Mouse (Mus musculus) stomach, embryonic 14.5 days (tissue): ENCODE data around the gene Oprd1. TPM values are rescaled to one million over a fixed set of nuclear protein-coding genes. Genes with fewer than 3 reads are reported as not detected.

Source experiments
- ATAC-seq: fragments of 200-750 bp; cut with Nextera tagmentation; 2 replicates; pipeline ENCODE4 v1.8.0; 2017; ENCODE audit warnings: low read depth, moderate TSS enrichment; ENCODE audit not compliant: insufficient number of reproducible peaks, insufficient read depth, low FRiP score
- H3K27ac ChIP-seq: fragments of 300-500 bp; sonication (generic); 2 replicates; pipeline ENCODE4 v1.5.1; 2014; ENCODE audit warnings: mild to moderate bottlenecking, low read length, moderate library complexity, mixed read lengths
- H3K27me3 ChIP-seq: fragments of 300-500 bp; sonication (generic); 2 replicates; pipeline ENCODE4 v1.6.1; 2014; ENCODE audit warnings: low read length, control low read depth, mixed read lengths; ENCODE audit not compliant: control insufficient read depth, insufficient read depth
- H3K36me3 ChIP-seq: fragments of 300-500 bp; sonication (generic); 2 replicates; pipeline ENCODE4 v1.6.1; 2014; ENCODE audit warnings: mild to moderate bottlenecking, control low read depth, low read length, moderate library complexity, mixed read lengths; ENCODE audit not compliant: control insufficient read depth, insufficient read depth
- H3K4me1 ChIP-seq: fragments of 300-500 bp; sonication (generic); 2 replicates; pipeline ENCODE4 v1.6.1; 2014; ENCODE audit warnings: low read length, control low read depth, mixed read lengths; ENCODE audit not compliant: control insufficient read depth, insufficient read depth
- H3K4me2 ChIP-seq: fragments of 300-500 bp; sonication (generic); replicated peaks from 2 replicates; pipeline ENCODE4 v1.6.1; 2014; ENCODE audit warnings: low read depth, low read length, control low read depth
- H3K4me3 ChIP-seq: fragments of 300-500 bp; sonication (generic); 2 replicates; pipeline ENCODE4 v1.5.1; 2014; ENCODE audit warnings: low read depth, low read length, control low read depth
- H3K9ac ChIP-seq: fragments of 300-500 bp; sonication (generic); replicated peaks from 2 replicates; pipeline ENCODE4 v1.6.1; 2014; ENCODE audit warnings: low read depth, mild to moderate bottlenecking, control low read depth, low read length, moderate library complexity, mixed read lengths
- H3K9me3 ChIP-seq: fragments of 300-500 bp; sonication (generic); 2 replicates; pipeline ENCODE4 v1.6.1; 2016; ENCODE audit warnings: low read depth, low read length, control low read depth; ENCODE audit not compliant: control insufficient read depth
- WGBS: fragments of 180-500 bp; shearing (Covaris S2); extraction: QIAGEN DNeasy Blood & Tissue Kit; methylation state at CpG from one replicate; pipeline ENCODE4 v1.1.7; 2014; 5-methylcytosine and 5-hydroxymethylcytosine counted together
- polyA plus RNA-seq: library from polyadenylated mRNA; unstranded; fragments of >200 nt; fragmentation: Nextera tagmentation; extraction: Ambion mirVana; gene quantifications from 2 replicates; pipeline ENCODE4 v1.2.1, GENCODE M21; 2014

Gene Oprd1
- polyA plus RNA-seq, 1 experiment from 2014 or later, result 0.07 TPM

DNA sequence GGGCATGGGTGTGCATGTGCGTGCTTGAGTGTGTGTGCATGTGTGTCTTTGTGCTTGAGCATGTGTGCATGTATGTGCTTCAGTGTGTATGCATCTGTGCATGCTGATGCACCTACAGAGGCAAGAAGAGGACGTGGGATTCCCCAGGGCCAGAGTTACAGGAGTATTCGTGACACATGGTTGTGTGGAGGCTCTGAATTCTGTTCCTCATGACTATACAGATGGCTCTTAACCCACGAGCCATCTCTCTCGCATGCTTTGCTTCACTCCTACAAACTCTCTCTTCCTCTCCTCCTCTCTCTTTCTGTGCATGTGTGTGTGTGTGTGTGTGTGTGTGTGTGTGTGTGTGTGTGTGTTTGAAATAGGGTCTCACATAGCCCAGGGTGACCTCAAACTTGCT lies 25.5 kb upstream of the Oprd1 start:
- Histone ChIP-seq H3K27ac (no peak overlapping the region), H3K4me3 (no peak overlapping the region), H3K4me1 (peaks cover 4% of the 10 kb centered on the region; the same call in 1 of the 2 replicates)

DNA sequence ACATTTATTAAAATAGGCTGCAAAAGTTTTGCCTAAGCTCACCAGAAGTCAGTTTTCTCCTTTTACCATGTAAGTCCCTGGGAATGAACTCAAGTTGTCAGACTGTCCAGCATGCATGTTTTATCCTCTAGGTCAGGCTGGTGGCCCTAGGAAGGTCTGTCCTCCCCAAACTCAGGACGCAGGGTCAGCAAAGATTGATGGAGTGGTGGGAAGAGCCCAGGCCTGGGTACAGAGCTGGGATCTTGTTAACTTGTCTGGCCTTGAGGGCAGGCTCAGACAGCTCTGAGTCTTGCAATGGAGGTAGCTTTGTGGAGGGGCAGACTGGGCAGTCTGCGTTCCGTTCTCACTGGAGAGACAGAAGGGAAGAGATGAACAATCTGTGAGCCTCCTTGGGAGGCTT lies 25.0 kb upstream of the Oprd1 start:
- H3K9me3 ChIP-seq, result no peaks in the 10 kb centered on the region
- no peak overlapping the region for H3K27ac ChIP-seq
- H3K4me3 ChIP-seq, result no peak overlapping the region
- ATAC-seq, result no peak
- H3K27me3 ChIP-seq, result no peaks in the 10 kb centered on the region
- H3K4me1 ChIP-seq, result peaks cover 4% of the 10 kb centered on the region; the same call in 1 of the 2 replicates
- 72% methylated on average over 3 of the region's 3 CpGs for WGBS
- no peak overlapping the region for H3K9ac ChIP-seq
- no peak overlapping the region for H3K4me2 ChIP-seq
- H3K36me3 ChIP-seq, result no peaks in the 10 kb centered on the region

More for the DNA sequence above, 25.5 kb upstream of the Oprd1 start:
- Histone ChIP-seq H3K9ac (no peak overlapping the region), H3K36me3 (no peaks in the 10 kb centered on the region), H3K4me2 (no peak overlapping the region), H3K27me3 (no peaks in the 10 kb centered on the region), H3K9me3 (no peaks in the 10 kb centered on the region)
- no peak for ATAC-seq
- 78% methylated on average over 5 of the region's 5 CpGs for WGBS

DNA sequence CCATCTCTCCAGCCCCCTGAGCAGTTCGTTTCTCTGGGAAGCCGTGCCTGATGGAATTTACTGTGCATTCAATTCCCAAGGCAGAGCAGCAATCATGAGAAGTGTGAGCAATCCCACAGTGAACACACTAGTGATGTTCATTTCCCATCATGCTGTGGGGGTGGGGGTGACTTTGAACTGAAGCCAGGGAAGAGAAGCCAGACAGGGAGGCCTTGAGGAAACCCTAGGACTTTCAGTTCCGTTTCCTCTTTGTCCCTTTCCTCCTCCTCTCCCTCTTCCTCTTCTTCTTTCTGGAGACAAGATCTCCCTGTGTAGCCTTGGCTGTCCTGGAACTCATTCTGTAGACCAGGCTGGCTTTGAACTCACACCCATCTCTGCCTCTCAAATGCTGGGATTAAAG lies 23.1 kb upstream of the Oprd1 start:
- 92% methylated on average over 3 of the region's 3 CpGs for WGBS
- Histone ChIP-seq H3K9ac (no peak overlapping the region), H3K4me3 (no peak overlapping the region), H3K27ac (no peak overlapping the region), H3K4me2 (no peak overlapping the region), H3K36me3 (no peaks in the 10 kb centered on the region), H3K4me1 (peaks cover 4% of the 10 kb centered on the region; the same call in 1 of the 2 replicates), H3K9me3 (no peaks in the 10 kb centered on the region), H3K27me3 (no peaks in the 10 kb centered on the region)
- no peak for ATAC-seq

DNA sequence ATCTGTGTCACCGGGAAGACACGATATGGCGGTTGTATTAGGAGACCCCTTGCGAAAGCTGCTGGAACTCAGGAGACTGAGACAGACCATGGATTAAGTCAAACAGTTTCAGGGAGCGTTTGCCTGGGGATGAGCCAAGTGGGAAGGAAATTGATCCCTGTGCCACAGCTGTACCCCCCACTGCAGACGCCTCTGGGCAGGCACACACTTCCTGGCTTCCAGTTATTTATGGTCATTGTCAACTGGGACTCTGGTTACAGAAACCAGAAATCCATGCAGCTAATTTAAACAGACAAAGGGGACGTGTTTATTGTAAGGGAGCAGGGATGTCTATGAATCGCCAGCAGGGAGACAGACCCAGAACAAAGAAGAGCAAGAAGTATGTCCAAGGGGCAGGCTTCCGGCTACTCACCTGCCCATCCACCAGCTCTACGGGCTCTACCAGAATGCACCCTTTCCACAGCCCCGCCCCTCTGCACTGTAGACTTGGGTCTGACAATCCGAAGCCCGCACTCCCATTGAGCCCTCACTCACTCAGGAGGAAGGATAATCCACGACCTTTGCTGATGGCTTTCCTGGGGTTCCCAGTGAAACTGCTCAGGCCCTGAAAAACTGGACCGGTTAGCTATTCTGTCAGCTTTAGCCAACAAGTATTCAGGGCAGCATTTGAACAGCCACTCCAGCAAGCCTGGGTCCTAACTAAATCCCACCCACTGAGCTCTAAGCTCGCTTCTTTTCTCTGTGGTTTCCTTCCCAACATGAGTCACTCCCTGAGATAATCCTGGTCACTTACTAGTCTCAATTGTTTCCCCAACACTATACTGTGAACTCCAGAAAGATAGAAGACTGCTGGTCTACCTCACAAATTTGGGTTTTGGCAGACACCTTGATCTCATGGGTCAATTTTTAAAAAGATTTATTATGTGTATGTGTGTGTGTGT lies 22.3 kb upstream of the Oprd1 start:
- H3K4me2 ChIP-seq, result no peak overlapping the region
- ATAC-seq, result peak; percentile 46; the same call in 1 of the 2 replicates
- H3K36me3 ChIP-seq, result no peaks in the 10 kb centered on the region
- H3K9me3 ChIP-seq, result no peaks in the 10 kb centered on the region
- H3K9ac ChIP-seq, result no peak overlapping the region
- peaks cover 4% of the 10 kb centered on the region; the same call in 1 of the 2 replicates for H3K4me1 ChIP-seq
- H3K27me3 ChIP-seq, result no peaks in the 10 kb centered on the region
- no peak overlapping the region for H3K4me3 ChIP-seq
- no peak overlapping the region for H3K27ac ChIP-seq
- WGBS, result 55% methylated on average over 16 of the region's 16 CpGs

DNA sequence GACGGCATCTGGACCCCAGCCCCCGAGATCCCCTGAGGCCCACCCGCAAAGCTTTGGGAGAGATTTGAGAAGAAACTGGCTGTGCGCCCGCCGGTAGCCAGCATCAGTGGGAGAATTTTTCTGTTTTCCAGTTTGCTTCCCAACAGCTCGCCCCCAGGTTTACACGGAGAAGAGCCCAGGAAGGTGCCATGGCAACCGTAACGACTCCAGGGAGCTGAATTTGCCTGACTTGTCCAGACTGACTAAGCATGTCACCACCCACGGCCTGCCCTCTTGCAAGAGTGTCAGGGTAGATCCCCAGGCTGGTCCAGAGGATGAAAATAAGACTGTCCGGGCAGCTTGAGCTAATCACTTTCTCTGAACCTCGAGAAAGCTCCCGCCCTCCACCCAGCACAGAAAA lies 21.4 kb upstream of the Oprd1 start:
- no peaks in the 10 kb centered on the region for H3K9me3 ChIP-seq
- H3K36me3 ChIP-seq, result no peaks in the 10 kb centered on the region
- H3K27me3 ChIP-seq, result no peaks in the 10 kb centered on the region
- no peak overlapping the region for H3K27ac ChIP-seq
- H3K4me2 ChIP-seq, result no peak overlapping the region
- 58% methylated on average over 14 of the region's 14 CpGs for WGBS
- peaks cover 4% of the 10 kb centered on the region; the same call in 1 of the 2 replicates for H3K4me1 ChIP-seq
- no peak for ATAC-seq
- no peak overlapping the region for H3K9ac ChIP-seq
- H3K4me3 ChIP-seq, result no peak overlapping the region

DNA sequence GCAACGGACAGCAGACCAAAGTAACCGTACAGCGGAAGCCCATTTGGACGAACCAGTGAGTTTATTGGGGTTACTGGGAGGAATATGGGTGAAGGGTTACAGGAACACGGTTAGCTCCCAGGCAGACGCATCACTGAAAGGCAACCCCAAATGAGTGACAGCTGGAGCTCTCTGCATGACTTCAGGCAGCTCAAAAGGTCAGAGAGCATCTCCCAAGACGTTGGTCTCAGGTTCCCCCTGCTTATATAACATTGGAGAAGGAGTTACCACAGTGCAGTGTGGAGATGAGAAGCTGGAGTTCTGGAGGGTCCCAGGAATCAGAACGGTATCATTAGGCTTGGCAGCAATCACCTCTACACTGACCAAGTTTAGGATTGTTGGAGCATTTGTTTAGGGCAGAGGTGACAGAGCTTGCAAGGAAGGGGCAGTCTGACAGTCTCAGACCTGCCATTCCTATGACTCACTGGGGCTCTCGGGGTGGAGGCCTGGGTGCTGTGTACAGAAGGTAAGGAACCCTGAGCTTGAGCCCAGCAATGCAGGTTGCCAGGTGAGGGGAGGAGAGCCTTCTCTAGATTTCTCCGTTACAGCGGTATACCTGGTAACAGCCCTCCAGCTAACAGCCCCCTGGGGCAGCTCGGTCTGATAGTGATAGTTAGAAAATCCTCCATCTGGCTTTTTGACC lies 12.8 kb upstream of the Oprd1 start:
- Histone ChIP-seq H3K27ac (no peak overlapping the region), H3K27me3 (no peaks in the 10 kb centered on the region), H3K36me3 (no peaks in the 10 kb centered on the region), H3K4me2 (no peak overlapping the region), H3K9me3 (no peaks in the 10 kb centered on the region), H3K9ac (no peak overlapping the region), H3K4me1 (peaks cover 6% of the 10 kb centered on the region; the same call in 1 of the 2 replicates), H3K4me3 (no peak overlapping the region)
- ATAC-seq, result no peak; the same call in 1 of the 2 replicates
- 55% methylated on average over 12 of the region's 12 CpGs for WGBS

DNA sequence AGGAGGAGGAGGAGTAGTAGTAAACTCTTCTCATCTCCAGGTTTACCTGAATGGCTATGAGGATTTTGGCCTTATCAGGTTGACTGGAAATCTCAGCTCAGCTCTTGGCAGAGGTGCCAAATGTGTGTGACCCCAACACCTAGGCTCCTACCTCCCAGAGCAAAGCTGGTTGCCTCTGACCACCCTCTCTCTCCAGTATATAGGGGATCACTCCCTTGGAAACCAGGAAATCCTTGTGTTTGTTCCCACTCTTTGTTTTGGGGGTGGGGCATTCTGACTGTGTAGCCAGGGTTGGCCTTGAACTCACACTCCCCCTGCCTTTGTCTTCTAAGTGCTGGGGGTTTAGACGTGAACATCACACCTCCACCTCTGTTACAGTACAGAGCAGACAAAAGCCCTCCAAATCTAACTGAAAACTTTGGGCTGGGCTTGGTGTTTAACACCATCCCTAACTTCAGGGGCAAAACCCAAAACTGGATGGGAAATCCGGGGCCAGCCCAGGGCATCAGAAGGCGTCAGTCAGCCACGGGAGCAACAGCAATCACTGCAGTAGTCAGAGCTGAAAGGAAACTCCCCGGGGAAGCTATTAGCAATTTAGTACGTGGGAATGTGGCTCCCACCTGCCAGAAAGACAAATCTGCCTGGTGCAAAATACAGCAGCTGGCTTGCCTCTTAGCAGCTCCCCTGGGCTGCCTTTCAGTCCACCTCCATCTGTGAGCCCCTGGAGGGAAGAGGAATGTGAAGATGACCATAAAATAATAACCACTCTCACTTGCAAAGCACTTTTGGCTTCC lies 10.8 kb upstream of the Oprd1 start:
- Histone ChIP-seq H3K4me3 (no peak overlapping the region), H3K36me3 (no peaks in the 10 kb centered on the region), H3K4me1 (peaks cover 6% of the 10 kb centered on the region; the same call in 1 of the 2 replicates), H3K27me3 (no peaks in the 10 kb centered on the region), H3K9me3 (no peaks in the 10 kb centered on the region), H3K27ac (no peak overlapping the region), H3K4me2 (no peak overlapping the region), H3K9ac (no peak overlapping the region)
- 2% methylated on average over 6 of the region's 6 CpGs for WGBS
- no peak for ATAC-seq

DNA sequence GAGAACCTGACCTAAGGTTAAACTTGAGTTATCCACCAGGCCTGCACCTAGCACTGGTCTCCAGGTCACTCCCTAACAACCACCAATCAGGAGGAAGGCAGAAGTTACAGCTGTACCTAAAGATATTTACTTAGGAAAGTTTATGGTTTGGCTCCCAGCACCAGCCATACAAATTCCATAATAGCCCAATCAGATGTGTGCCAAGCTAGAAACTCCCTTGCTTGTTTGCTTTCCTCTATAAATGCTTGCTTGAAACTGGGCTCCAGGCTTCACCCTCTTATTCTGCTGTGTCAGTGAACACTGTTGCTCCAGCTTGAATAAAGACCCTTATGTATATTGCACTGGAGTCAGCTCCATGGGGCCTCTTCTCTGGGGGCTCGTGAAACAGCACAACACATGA lies 7.4 kb upstream of the Oprd1 start:
- no peak for ATAC-seq
- no peak overlapping the region for H3K4me3 ChIP-seq
- H3K27me3 ChIP-seq, result no peaks in the 10 kb centered on the region
- 47% methylated on average over 1 of the region's 1 CpGs for WGBS
- H3K4me1 ChIP-seq, result peaks cover 6% of the 10 kb centered on the region; the same call in 1 of the 2 replicates
- no peak overlapping the region for H3K9ac ChIP-seq
- no peaks in the 10 kb centered on the region for H3K36me3 ChIP-seq
- no peak overlapping the region for H3K27ac ChIP-seq
- H3K9me3 ChIP-seq, result no peaks in the 10 kb centered on the region
- no peak overlapping the region for H3K4me2 ChIP-seq
